Mouse (Mus musculus): ENCODE results near the gene Ddit4.

DNA sequence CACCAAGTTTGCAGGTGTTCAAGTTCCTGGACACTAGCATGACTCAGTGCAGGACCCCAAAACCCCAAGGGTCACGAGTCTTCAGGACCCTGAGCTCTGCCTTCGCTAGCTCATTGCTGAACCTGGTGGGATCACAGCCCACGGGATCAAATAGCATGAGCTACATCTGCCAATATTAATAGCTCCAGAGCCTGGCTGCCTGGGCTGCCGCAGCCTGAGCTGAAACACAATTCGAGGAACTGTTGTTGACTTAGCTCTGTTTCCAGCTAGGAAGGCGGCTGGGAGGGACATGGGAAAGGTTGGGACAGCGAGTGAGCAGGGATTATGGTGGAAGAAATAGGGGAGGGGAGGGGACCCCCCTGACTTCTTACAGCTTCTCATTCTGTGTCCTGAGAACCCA lies 48.5 kb downstream of the Ddit4 start:
- TF ChIP-seq GATA1 (IDR thresholded peaks at IDR 0.05; ENCODE audit: borderline replicate concordance, low read length) = no peak
- TF ChIP-seq FLI1 (IDR thresholded peaks at IDR 0.05; ENCODE audit: low read length) = no peak

Data from megakaryocyte, embryonic 14.5 days (primary cell).